In the genomic region with DNA sequence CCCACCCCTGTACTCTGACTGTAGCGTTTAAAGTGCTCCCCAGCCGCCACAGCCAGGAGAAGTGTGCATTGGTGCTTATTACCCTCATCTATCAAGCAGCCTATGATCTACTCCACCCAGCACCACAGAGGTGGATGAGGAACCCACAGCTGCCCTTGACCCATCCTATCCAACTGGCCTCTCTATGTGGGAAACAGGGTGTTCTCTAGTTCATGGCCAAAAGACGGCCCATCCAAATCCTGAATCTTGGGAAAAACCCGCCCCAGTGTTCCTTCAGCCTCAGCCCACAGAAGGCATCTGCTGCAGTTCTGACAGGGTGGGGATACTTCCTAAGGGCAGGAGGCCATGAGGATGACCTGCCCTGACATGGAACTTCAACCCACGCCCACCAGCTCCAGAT, we compare ENCODE assay signal across 16 mouse cellular contexts. TPM values are rescaled to one million over a fixed set of nuclear protein-coding genes. Genes with fewer than 3 reads are reported as not detected.
DNase-seq lines count a peak whose midpoint lies in the region; ATAC-seq and TF ChIP-seq lines count a peak whose summit lies in the region.
"Had no signal": no experiment of that assay in that cellular context is flagged by ENCODE, and none has a peak within 500 bp of the region (broad histone marks: within the 10 kb centered on the region; RNA-seq: fewer than 3 reads in every experiment).

No protein-coding gene starts in this region.

- no peaks in the 10 kb centered on the region for H3K27me3 ChIP-seq in heart, embryonic 12.5 days (replicated peaks)
- H3K27me3 ChIP-seq in midbrain, embryonic 11.5 days (ENCODE audit: control insufficient read depth, insufficient read depth, low read length): no peaks in the 10 kb centered on the region
- H3K27me3 ChIP-seq: liver, embryonic 12.5 days; midbrain, embryonic 13.5 days; neural tube, embryonic 15.5 days had no signal

- peak; percentile 32 for DNase-seq in adrenal gland, adult 2 months
- no peak for DNase-seq in adrenal gland, postnatal 10 days
- peak; percentile 70 to 84 for DNase-seq in heart, adult 18-20 months
- no peak for DNase-seq in layer of hippocampus, adult 2 months (ENCODE audit: low spot score in 2 of 2)
- no peak for DNase-seq in layer of hippocampus, postnatal 25 days (ENCODE audit: extremely low spot score in 1 of 2, low spot score in 1 of 2)
- no peak for DNase-seq in midbrain, embryonic 11.5 days (ENCODE audit: low spot score, missing footprints)
- no peak for DNase-seq in lung, postnatal 36 days
- DNase-seq: kidney, postnatal 10 days; lung, embryonic 14.5 days had no signal

- no peak overlapping the region for H3K27ac ChIP-seq in heart, embryonic 12.5 days (ENCODE audit: poor library complexity, severe bottlenecking)
- peak overlapping the region; percentile 18; the same call in 1 of the 2 replicates for H3K27ac ChIP-seq in layer of hippocampus, adult 2 months
- H3K27ac ChIP-seq in midbrain, embryonic 11.5 days (ENCODE audit: low read depth, low read length): no peak overlapping the region
- H3K27ac ChIP-seq: liver, embryonic 12.5 days; midbrain, embryonic 13.5 days; neural tube, embryonic 15.5 days had no signal

- no peaks in the 10 kb centered on the region for H3K9me3 ChIP-seq in heart, embryonic 12.5 days (replicated peaks)
- no peaks in the 10 kb centered on the region for H3K9me3 ChIP-seq in midbrain, embryonic 11.5 days (ENCODE audit: control insufficient read depth, low read length)
- H3K9me3 ChIP-seq: liver, embryonic 12.5 days; midbrain, embryonic 13.5 days; neural tube, embryonic 15.5 days had no signal

- WGBS in heart, embryonic 12.5 days: 73% methylated on average over 5 of the region's 5 CpGs
- 86% methylated on average over 5 of the region's 5 CpGs for WGBS in midbrain, embryonic 11.5 days

- H3K4me3 ChIP-seq in heart, embryonic 12.5 days: no peak overlapping the region
- H3K4me3 ChIP-seq in layer of hippocampus, adult 2 months: no peak overlapping the region
- no peak overlapping the region for H3K4me3 ChIP-seq in midbrain, embryonic 11.5 days (ENCODE audit: low read depth, low read length)
- H3K4me3 ChIP-seq: liver, embryonic 12.5 days; midbrain, embryonic 13.5 days; myocyte; neural tube, embryonic 15.5 days had no signal

- H3K9ac ChIP-seq in heart, embryonic 12.5 days: no peak overlapping the region
- H3K9ac ChIP-seq in midbrain, embryonic 11.5 days (ENCODE audit: low read length): no peak overlapping the region
- H3K9ac ChIP-seq: liver, embryonic 12.5 days; lung, embryonic 14.5 days; midbrain, embryonic 13.5 days; neural tube, embryonic 15.5 days had no signal

- TF ChIP-seq CTCF in layer of hippocampus, adult 2 months (conservative IDR thresholded peaks at IDR 0.05): no peak

- ATAC-seq in heart, embryonic 12.5 days (ENCODE audit: insufficient number of reproducible peaks, low FRiP score): no peak
- no peak for ATAC-seq in midbrain, embryonic 11.5 days (ENCODE audit: low FRiP score)
- ATAC-seq: liver, embryonic 12.5 days; midbrain, embryonic 13.5 days had no signal

- peaks cover 13% of the 10 kb centered on the region for H3K4me1 ChIP-seq in heart, embryonic 12.5 days (replicated peaks)
- H3K4me1 ChIP-seq in midbrain, embryonic 11.5 days (ENCODE audit: control insufficient read depth, insufficient read depth, low read length): no peaks in the 10 kb centered on the region

- no peak overlapping the region for H3K4me2 ChIP-seq in heart, embryonic 12.5 days
- no peak overlapping the region for H3K4me2 ChIP-seq in midbrain, embryonic 11.5 days
- H3K4me2 ChIP-seq: liver, embryonic 12.5 days; lung, embryonic 14.5 days; midbrain, embryonic 13.5 days; neural tube, embryonic 15.5 days had no signal

- peaks cover 81% of the 10 kb centered on the region for H3K36me3 ChIP-seq in heart, embryonic 12.5 days
- peaks cover 3% of the 10 kb centered on the region; the same call in 1 of the 2 replicates for H3K36me3 ChIP-seq in midbrain, embryonic 11.5 days (ENCODE audit: control insufficient read depth, insufficient read depth, low read length)

RNA-seq across cellular contexts. Expression of a gene that starts 15.5 kb away (rescaled TPM):
- total RNA-seq in adrenal gland, adult 2 months (2021): 10 to 100 TPM; 27.4 to 48.9 TPM
- polyA plus RNA-seq in adrenal gland, adult 2 months (2012; rRNA removed): 38.3 and 48.4 TPM in 2 replicates
- 10 to 100 TPM; 27.4 to 31.5 TPM for total RNA-seq in adrenal gland, postnatal 10 days (2021)
- total RNA-seq in heart, adult 18-20 months (2021): 10 to 100 TPM; 14.4 to 15.3 TPM
- 19.8 and 20.9 TPM in 2 replicates for polyA plus RNA-seq in heart, embryonic 12.5 days (2016; fragmentation: Nextera tagmentation; extraction: Ambion mirVana)
- 100 to 1,000 TPM; 151 to 155 TPM for total RNA-seq in layer of hippocampus, adult 2 months (2021)
- total RNA-seq in layer of hippocampus, postnatal 25 days (2021): 100 to 1,000 TPM; 149 to 154 TPM
- 9.8 and 10.5 TPM in 2 replicates for polyA plus RNA-seq in midbrain, embryonic 11.5 days (2014; fragmentation: Nextera tagmentation; extraction: Ambion mirVana)

RNA-seq across cellular contexts. Expression of a gene that starts 20.3 kb away (rescaled TPM):
- total RNA-seq in adrenal gland, adult 2 months (2021): 10 to 100 TPM; 75.2 to 91.8 TPM
- 101 and 107 TPM in 2 replicates for polyA plus RNA-seq in adrenal gland, adult 2 months (2012; rRNA removed)
- 10 to 100 TPM; 64.5 to 84.6 TPM for total RNA-seq in adrenal gland, postnatal 10 days (2021)
- 100 to 1,000 TPM; 109 to 123 TPM for total RNA-seq in heart, adult 18-20 months (2021)
- 35.3 and 38.7 TPM in 2 replicates for polyA plus RNA-seq in heart, embryonic 12.5 days (2016; fragmentation: Nextera tagmentation; extraction: Ambion mirVana)
- total RNA-seq in layer of hippocampus, adult 2 months (2021): 10 to 100 TPM; 18.4 to 25.0 TPM
- total RNA-seq in layer of hippocampus, postnatal 25 days (2021): 10 to 100 TPM; 13.3 to 15.0 TPM
- polyA plus RNA-seq in midbrain, embryonic 11.5 days (2014; fragmentation: Nextera tagmentation; extraction: Ambion mirVana): 7.5 TPM in 2 replicates
- total RNA-seq: granulocyte monocyte progenitor cell, adult 5-6 weeks had no signal

RNA-seq across cellular contexts. Expression of a gene that starts 23.6 kb away (rescaled TPM):
- 10 to 100 TPM; 37.7 to 71.0 TPM for total RNA-seq in adrenal gland, adult 2 months (2021)
- 65.0 and 78.9 TPM in 2 replicates for polyA plus RNA-seq in adrenal gland, adult 2 months (2012; rRNA removed)
- total RNA-seq in adrenal gland, postnatal 10 days (2021): 10 to 100 TPM; 40.3 to 48.1 TPM
- 10 to 100 TPM; 23.3 to 39.7 TPM for total RNA-seq in heart, adult 18-20 months (2021)
- 1.7 and 2.5 TPM in 2 replicates for polyA plus RNA-seq in heart, embryonic 12.5 days (2016; fragmentation: Nextera tagmentation; extraction: Ambion mirVana)
- 1 to 10 TPM; 6.9 to 7.7 TPM for total RNA-seq in layer of hippocampus, adult 2 months (2021)
- 10 to 100 TPM in 1 of 2 experiments, 1 to 10 TPM in 1; 8.0 to 11.1 TPM for total RNA-seq in layer of hippocampus, postnatal 25 days (2021)
- polyA plus RNA-seq in midbrain, embryonic 11.5 days (2014; fragmentation: Nextera tagmentation; extraction: Ambion mirVana): 0.34 and 0.40 TPM in 2 replicates
- total RNA-seq: granulocyte monocyte progenitor cell, adult 5-6 weeks had no signal
- polyA plus RNA-seq: forebrain, embryonic 11.5 days had no signal

RNA-seq across cellular contexts. Expression of a gene that starts 29.8 kb away (rescaled TPM):
- total RNA-seq in adrenal gland, adult 2 months (2021): under 1 TPM; 0.35 to 0.49 TPM
- polyA plus RNA-seq in adrenal gland, adult 2 months (2012; rRNA removed): 0.88 and 0.92 TPM in 2 replicates
- 1 to 10 TPM; 4.9 to 8.1 TPM for total RNA-seq in adrenal gland, postnatal 10 days (2021)
- not detected for total RNA-seq in heart, adult 18-20 months (2021)
- polyA plus RNA-seq in heart, embryonic 12.5 days (2016; fragmentation: Nextera tagmentation; extraction: Ambion mirVana): 0.87 and 1.2 TPM in 2 replicates
- total RNA-seq in layer of hippocampus, adult 2 months (2021): not detected
- total RNA-seq in layer of hippocampus, postnatal 25 days (2021): not detected
- polyA plus RNA-seq in midbrain, embryonic 11.5 days (2014; fragmentation: Nextera tagmentation; extraction: Ambion mirVana): not detected in 2 replicates
- polyA plus RNA-seq: forebrain, embryonic 11.5 days; midbrain, embryonic 13.5 days had no signal

RNA-seq across cellular contexts. Expression of a gene that starts 47.0 kb away (rescaled TPM):
- 100 to 1,000 TPM; 230 to 238 TPM for total RNA-seq in adrenal gland, adult 2 months (2021)
- polyA plus RNA-seq in adrenal gland, adult 2 months (2012; rRNA removed): 28.8 and 43.7 TPM in 2 replicates
- total RNA-seq in adrenal gland, postnatal 10 days (2021): 100 to 1,000 TPM; 248 to 266 TPM
- total RNA-seq in heart, adult 18-20 months (2021): 100 to 1,000 TPM; 151 to 167 TPM
- 79.9 and 80.2 TPM in 2 replicates for polyA plus RNA-seq in heart, embryonic 12.5 days (2016; fragmentation: Nextera tagmentation; extraction: Ambion mirVana)
- total RNA-seq in layer of hippocampus, adult 2 months (2021): 100 to 1,000 TPM; 196 to 199 TPM
- 100 to 1,000 TPM; 182 to 188 TPM for total RNA-seq in layer of hippocampus, postnatal 25 days (2021)
- 106 and 107 TPM in 2 replicates for polyA plus RNA-seq in midbrain, embryonic 11.5 days (2014; fragmentation: Nextera tagmentation; extraction: Ambion mirVana)

Comparison
In these comparisons a context has a peak if more than half of its experiments do, and no peak if none do; other contexts are left out.
1. DNase-seq: peak in adrenal gland, adult 2 months (single experiment) and heart, adult 18-20 months (2 of 2); none in adrenal gland, postnatal 10 days (single experiment), layer of hippocampus, adult 2 months (0 of 2), layer of hippocampus, postnatal 25 days (0 of 2), midbrain, embryonic 11.5 days (single experiment) and lung, postnatal 36 days (single experiment).